Mouse (Mus musculus) left cerebral cortex, postnatal 4 days (tissue): ENCODE measurements at regions not wholly inside any gene's neighbourhood (a gene's known extent, or its start where the extent isn't known, plus 50 kb on each side); places are given as distances from the start of the nearest gene placed in this dataset.

Experiments used
- DNase-seq: peaks from one replicate; pipeline ENCODE4 v3.0.0-alpha.2; 2022
- intact Hi-C: fragments of 180-260 bp; cut with DNase I; formaldehyde crosslinking; loops from one replicate; pipeline ENCODE4 v1.15.1; 2025

DNA sequence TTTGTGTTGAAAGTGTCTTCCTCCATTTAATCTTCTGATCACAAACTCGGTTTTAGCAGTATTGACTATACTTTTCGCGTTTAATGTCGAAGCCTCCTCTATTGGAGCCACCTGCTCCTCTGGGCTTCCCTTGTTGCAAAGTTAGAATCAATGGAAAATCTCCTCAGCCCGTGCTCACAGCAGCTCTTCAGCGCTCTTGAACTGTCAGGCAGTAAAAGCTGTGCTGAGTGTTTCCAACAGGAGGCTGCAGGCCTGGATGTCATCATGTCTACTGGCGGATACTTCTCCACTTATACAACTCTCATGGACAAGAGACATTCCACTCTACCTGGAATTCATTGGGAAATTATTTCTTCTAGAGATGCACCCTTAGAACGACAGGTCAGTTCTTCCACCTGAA lies 380.4 kb upstream of the Crim1 start:
- intact Hi-C loops: no loop called here
- no peak for DNase-seq

- DNase-seq: no peak
- intact Hi-C loops: no loop called here
Measured at GRCm38 (mm10) chr17:77843949-77844348, 356.1 kb upstream of the Crim1 start.

GRCm38 (mm10) chr17:77874497-77874896 lies 325.6 kb upstream of the Crim1 start:
- DNase-seq: no peak
- intact Hi-C loops: no loop called here

DNA sequence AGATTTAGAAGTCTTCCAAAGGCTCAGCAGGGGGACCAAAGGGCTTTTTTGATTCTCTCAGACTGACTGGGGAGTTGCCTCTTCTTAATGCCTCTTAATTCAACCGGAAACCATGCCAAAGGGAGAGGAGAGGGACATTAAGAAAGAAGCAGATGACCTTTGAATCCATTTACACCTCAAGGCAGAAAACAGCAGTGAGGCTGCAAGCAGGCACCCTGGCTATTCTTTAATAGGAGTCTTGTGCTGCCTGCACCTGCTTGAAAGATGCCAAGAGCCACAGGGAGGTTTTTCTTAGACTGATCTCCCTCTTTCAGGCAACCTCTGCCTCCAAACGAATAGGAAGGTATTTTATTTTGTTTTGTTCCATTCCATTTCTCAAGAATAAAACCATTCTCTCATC lies 323.0 kb upstream of the Crim1 start:
- no peak for DNase-seq
- intact Hi-C loops: no loop called here

DNA sequence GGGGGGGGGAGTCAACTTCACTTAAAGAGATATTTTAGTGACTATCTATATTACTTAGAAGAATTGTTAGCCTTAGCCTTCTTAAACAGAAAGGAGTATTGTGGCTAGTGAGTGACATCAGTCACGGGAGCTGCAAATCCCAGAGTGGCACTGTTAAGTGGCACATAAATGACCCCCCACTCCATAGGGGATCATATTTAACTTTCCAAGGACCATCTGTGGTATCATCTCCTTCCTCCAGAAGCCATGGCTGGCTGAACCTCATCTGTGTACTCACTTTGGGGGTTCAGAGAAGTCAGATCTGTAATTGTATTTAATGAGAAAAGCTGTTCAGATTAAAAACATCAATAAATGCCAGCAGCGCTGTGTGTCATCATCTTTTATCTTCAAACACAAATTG lies 314.9 kb upstream of the Crim1 start:
- intact Hi-C loops: no loop called here
- DNase-seq: no peak

- intact Hi-C loops: no loop called here
- DNase-seq: no peak
Measured at GRCm38 (mm10) chr17:77889147-77889546, 310.9 kb upstream of the Crim1 start.

DNA sequence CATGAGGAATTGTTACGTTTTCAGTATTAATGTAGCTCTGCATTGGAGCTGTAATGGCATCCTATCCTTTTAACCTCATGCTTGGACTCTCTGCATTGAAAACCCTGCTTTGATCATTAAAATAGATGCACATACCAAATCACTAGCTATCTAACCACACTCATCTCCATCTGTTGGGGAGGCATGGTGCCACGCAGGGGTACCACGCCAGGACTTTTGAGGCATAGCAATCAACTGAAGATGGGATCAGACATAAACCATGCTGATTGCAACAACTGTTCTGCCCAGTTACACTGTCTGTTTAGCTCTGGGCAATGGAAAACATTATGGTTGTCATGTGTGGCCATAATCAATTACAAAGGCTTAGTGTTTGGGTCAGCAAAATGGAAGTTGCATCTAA lies 295.6 kb upstream of the Crim1 start:
- intact Hi-C loops: no loop called here
- peak; percentile 76 for DNase-seq

DNA sequence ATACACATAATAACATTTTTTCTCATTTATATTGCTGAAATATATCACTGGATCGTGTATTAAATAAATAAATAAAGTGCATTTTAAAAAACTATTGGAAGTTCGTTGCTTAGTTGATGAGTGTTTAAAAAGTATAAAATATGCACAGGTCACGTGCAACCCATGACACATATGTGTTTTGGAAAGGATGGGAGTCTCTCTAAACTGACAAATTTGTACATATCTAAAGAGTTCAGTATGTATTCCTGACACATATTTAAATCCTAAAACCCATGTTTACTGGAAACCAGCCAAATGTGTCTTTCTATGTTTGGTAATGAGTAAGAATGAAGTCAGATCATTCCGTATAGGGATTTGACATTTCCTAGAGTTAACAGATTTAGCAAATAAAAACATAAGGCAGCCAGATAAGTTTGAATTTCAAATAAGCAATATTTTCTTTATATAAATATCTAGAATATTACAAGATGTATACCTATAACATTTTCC lies 286.0 kb upstream of the Crim1 start:
- intact Hi-C loops: no loop called here

GRCm38 (mm10) chr17:77930253-77930652 lies 269.8 kb upstream of the Crim1 start:
- intact Hi-C loops: no loop called here
- peak; percentile 27 for DNase-seq

More for the DNA sequence above, 286.0 kb upstream of the Crim1 start:
- DNase-seq: no peak

- DNase-seq: peak; percentile 43
- intact Hi-C loops: no loop called here
Measured at GRCm38 (mm10) chr17:77930967-77931591, 269.0 kb upstream of the Crim1 start.

GRCm38 (mm10) chr17:77933192-77933591 lies 266.9 kb upstream of the Crim1 start:
- DNase-seq: no peak
- intact Hi-C loops: no loop called here

DNA sequence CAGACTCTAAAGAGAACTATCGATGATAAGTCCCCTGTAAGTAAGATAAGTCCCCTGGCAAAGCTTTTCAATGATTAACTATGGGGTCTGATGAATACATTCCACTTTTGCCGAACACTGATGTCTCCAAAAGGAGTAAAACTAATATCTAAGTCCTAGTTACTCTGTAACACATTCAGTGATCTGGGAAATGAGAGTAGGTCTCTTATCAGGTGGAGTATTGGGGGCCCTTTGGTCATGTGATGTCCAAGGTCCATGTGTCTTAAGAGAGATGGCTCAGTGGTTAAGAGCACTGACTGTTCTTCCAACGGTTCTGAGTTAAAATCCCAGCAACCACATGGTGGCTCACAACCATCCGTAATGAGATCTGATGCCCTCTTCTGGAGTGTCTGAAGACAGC lies 242.0 kb upstream of the Crim1 start:
- intact Hi-C loops: no loop called here
- DNase-seq: no peak

DNA sequence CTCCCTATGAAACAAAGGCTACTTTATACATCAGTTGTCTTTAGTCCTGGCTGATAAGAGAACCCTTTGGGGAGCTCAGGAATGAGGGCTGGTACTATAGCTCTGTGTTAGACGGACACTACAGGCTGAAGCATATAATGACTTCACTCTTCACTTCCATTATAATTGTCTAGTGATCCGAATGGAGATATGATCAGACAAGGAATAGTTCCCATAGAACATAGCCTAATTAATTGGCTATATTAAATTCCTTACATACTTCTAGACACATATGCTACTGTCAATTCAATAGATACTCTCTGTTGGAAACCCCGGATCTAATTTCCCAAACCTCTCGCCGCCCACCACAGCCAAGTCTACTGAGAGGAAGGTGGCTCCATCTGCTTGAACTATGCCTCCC lies 238.8 kb upstream of the Crim1 start:
- intact Hi-C loops: no loop called here
- no peak for DNase-seq

DNA sequence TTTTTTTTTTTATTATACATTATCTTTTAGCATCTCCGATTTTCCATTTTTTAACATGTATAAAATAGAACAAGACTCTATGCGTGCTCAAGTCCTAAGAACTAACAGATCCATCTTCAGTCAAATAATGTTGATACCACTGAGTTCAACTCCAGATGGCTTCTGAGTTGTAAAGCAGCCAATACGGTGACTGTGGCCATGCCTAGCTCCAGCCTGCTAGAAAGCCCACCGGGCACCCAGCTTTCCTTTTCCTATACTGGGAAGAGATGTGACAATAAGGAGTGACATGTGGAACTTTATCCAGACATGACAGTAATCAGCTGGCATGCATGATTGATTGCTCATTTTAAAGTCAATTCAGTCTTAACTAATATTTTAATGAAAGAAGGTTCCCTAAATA lies 236.7 kb upstream of the Crim1 start:
- no peak for DNase-seq
- intact Hi-C loops: no loop called here

DNA sequence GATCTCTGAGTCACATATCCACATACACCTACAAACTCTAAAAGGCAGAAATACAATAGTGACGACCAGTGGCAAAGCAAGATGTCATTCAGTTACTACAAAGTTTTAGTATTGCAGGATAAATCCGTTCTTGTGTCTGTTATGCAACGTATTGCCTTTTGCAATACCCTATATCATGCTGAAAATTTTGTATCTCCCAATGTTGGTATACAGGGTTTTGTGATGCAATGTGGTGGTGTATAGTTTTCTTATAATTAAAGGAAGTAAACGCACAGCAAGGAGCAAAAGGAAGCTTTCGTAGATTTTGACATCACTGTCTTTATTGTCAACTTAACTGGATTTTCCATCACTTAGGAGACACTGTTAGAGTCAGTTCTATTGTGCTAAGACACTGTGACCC lies 231.5 kb upstream of the Crim1 start:
- DNase-seq: no peak
- intact Hi-C loops: no loop called here

DNA sequence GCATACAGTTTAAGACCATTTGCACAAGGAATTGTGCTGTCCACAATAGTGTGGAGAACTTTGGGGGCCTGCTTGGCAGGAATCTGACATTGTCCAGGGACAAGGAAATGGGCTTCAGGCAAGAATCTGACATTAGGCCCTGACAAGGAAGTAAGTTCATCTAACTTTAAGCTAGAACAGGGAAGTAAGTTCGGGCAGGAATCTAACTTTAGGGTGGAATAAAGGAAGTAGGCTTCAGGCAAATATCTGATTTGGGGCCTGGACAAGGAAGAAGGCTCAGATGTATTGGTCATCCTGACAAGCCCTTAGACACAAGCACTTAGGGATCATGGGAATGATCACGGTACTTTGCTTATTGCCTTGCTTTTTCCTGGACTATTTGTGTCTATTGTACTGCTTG lies 230.9 kb upstream of the Crim1 start:
- no peak for DNase-seq
- intact Hi-C loops: no loop called here
